Mouse (Mus musculus) liver, postnatal 0 days (tissue): ENCODE measurements around the gene Suox. TPM values are rescaled to one million over a fixed set of nuclear protein-coding genes. Genes with fewer than 3 reads are reported as not detected.
"Not testable (repeated sequence)": the region's sequence is repeated elsewhere in the genome, so short reads cannot be mapped to it uniquely, and the experiment has no call there.

Experiments used
- ATAC-seq: fragments of 200-750 bp; cut with Nextera tagmentation; 2 replicates; pipeline ENCODE4 v1.8.0; 2017; ENCODE audit warnings: mild to moderate bottlenecking, moderate library complexity
- DNase-seq: peaks from one replicate; pipeline ENCODE4 v3.0.0-alpha.2; 2016
- H3K27ac ChIP-seq: fragments of 300-500 bp; sonication (generic); 2 replicates; pipeline ENCODE4 v1.5.1; 2014; ENCODE audit warnings: antibody characterized with exemption, moderate library complexity, mild to moderate bottlenecking, low read depth
- H3K27me3 ChIP-seq: fragments of 300-500 bp; sonication (generic); 2 replicates; pipeline ENCODE4 v1.6.1; 2014; ENCODE audit warnings: low read length, control low read depth, mixed read lengths; ENCODE audit not compliant: insufficient read depth
- H3K36me3 ChIP-seq: fragments of 300-500 bp; sonication (generic); replicated peaks from 2 replicates; pipeline ENCODE4 v1.6.1; 2014; ENCODE audit warnings: mild to moderate bottlenecking, control low read depth, low read length, moderate library complexity, mixed read lengths; ENCODE audit not compliant: insufficient read depth
- H3K4me1 ChIP-seq: fragments of 300-500 bp; sonication (generic); 2 replicates; pipeline ENCODE4 v1.6.1; 2014; ENCODE audit warnings: antibody characterized with exemption, mild to moderate bottlenecking, control low read depth; ENCODE audit not compliant: insufficient read depth
- H3K4me2 ChIP-seq: fragments of 300-500 bp; sonication (generic); 2 replicates; pipeline ENCODE4 v1.6.1; 2014; ENCODE audit warnings: low read depth, mild to moderate bottlenecking, low read length, moderate library complexity, mixed read lengths
- H3K4me3 ChIP-seq: fragments of 300-500 bp; sonication (generic); 2 replicates; pipeline ENCODE4 v1.5.1; 2014; ENCODE audit warnings: low read depth, low read length
- H3K9ac ChIP-seq: fragments of 300-500 bp; sonication (generic); replicated peaks from 2 replicates; pipeline ENCODE4 v1.6.1; 2014; ENCODE audit warnings: mild to moderate bottlenecking, moderate library complexity
- H3K9me3 ChIP-seq: fragments of 300-500 bp; sonication (generic); 2 replicates; pipeline ENCODE4 v1.6.1; 2016; ENCODE audit warnings: mild to moderate bottlenecking, control low read depth, low read length, mixed read lengths
- CTCF ChIP-seq: sonication (generic); IDR thresholded peaks from 2 replicates; pipeline ENCODE4 v1.5.1; 2016; ENCODE audit warnings: antibody characterized with exemption, low read depth
- EP300 ChIP-seq: IDR thresholded peaks from 2 replicates; pipeline ENCODE4 v1.6.1; 2016; ENCODE audit warnings: antibody characterized with exemption, low read depth, mild to moderate bottlenecking
- WGBS: fragments of 180-500 bp; shearing (Covaris S2); extraction: QIAGEN DNeasy Blood & Tissue Kit; methylation state at CpG from one replicate; pipeline ENCODE4 v1.1.7; 2014; ENCODE audit not compliant: insufficient replicate concordance; 5-methylcytosine and 5-hydroxymethylcytosine counted together
- polyA plus RNA-seq: library from polyadenylated mRNA; unstranded; fragments of >200 nt; fragmentation: Nextera tagmentation; extraction: Ambion mirVana; gene quantifications from 2 replicates; pipeline ENCODE4 v1.2.1, GENCODE M21; 2015

Gene Suox
- polyA plus RNA-seq, 1 experiment from 2014 or later = 27.7 TPM

DNA sequence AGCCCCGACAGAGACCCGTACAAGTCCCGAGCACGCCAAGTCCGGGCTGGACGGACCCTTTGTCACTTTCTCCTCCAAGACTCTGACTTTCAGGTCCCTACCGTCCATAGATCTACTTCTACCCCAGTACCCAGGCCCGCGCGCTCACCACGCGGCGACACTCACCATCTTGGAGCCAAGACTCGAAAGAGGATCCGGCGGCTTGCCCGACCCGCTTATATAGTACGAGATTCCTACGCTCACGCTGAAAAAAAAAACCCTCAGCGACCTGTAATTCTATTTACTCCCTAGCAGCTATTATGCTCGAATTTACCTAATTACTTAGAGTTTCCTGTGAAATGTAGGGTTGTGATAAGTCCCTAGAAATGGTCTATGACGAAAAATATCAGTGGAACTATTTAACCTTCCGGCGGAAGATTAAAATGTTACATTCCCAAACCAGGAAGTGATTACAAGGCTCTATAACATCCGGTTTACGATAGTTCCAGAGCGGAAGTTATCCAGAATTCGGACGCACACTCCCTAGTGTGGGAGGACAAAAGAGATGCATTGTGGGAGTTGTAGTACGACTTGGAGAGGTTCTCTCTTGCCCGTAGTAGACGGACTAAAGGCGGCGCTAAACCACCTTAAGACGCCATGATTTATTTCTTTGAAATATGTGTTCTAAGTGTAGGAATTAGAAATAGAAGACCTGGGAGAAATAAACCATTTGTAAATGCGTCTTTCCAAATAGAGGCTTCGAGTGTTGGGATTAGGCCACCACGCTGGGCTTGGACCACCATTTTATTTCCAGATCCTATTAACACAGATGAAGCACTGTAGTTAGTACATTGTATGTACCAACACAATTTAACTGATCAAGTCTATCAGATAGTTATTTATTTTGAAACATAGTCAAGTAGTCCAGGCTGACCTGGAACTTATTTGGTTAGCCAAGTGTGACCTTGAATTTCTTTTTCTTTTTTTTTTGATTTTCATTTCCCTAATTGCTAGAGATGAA is 47.3 kb downstream of the Suox start, which contains the start of gene Rps26:
Rps26 (minus strand) TSS at position 437 of the 1,000 bp plus-strand sequence.
- TF ChIP-seq CTCF (peak; percentile 68), EP300 (peak; percentile 94)
- H3K4me3 ChIP-seq = peak within 1 kb of the TSS; percentile 81
- DNase-seq = peak; percentile 86
- H3K4me1 ChIP-seq = peaks cover 16% of the 10 kb centered on the region
- H3K9ac ChIP-seq = peak within 1 kb of the TSS; percentile 82
- no peaks in the 10 kb centered on the region for H3K27me3 ChIP-seq
- WGBS = 1% methylated on average over 40 of the region's 40 CpGs
- peaks cover 12% of the 10 kb centered on the region for H3K36me3 ChIP-seq
- no peaks in the 10 kb centered on the region for H3K9me3 ChIP-seq
- H3K27ac ChIP-seq = peak within 1 kb of the TSS; percentile 66
- peak within 1 kb of the TSS; percentile 88 for H3K4me2 ChIP-seq
- ATAC-seq = peak; percentile 98

DNA sequence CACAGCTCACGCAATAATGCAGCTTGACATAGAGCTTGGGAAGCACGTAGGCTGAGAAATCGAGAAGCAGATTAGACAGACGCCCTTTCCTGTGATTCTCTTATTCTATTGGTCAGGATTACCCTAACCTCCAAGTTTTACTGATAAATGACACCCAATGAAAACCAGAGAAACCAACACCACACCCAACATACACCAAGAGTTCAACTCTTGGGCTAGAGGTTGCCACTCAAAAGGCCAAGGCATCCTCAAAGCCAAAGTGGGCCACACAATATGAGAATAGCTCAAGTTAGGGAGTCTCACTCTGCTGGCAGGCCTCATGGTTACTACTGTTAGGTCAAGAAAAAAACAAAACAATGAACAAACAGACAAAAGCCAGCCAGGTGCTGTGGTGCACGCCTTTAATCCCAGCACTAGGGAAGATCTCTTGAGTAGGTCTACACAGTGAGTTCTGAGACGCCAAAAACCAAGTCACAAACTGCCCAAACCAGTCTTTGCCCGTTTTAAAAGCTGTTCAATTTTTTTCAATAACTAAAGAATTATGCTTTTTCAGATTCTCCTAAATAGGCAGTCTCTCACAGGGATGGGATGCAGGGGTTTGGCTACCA is 48.5 kb downstream of the Suox start:
- DNase-seq (no peak), ATAC-seq (peak; percentile 14; the same call in 1 of the 2 replicates)
- Histone ChIP-seq H3K36me3 (peaks cover 12% of the 10 kb centered on the region), H3K4me3 (peak overlapping the region; percentile 81), H3K4me1 (peaks cover 16% of the 10 kb centered on the region), H3K27ac (peak overlapping the region; percentile 66; the same call in 1 of the 2 replicates), H3K9me3 (no peaks in the 10 kb centered on the region), H3K9ac (peak overlapping the region; percentile 82), H3K4me2 (peak overlapping the region; percentile 88), H3K27me3 (no peaks in the 10 kb centered on the region)
- TF ChIP-seq EP300 = no peak
- no peak for TF ChIP-seq CTCF
- 19% methylated on average over 7 of the region's 7 CpGs for WGBS

DNA sequence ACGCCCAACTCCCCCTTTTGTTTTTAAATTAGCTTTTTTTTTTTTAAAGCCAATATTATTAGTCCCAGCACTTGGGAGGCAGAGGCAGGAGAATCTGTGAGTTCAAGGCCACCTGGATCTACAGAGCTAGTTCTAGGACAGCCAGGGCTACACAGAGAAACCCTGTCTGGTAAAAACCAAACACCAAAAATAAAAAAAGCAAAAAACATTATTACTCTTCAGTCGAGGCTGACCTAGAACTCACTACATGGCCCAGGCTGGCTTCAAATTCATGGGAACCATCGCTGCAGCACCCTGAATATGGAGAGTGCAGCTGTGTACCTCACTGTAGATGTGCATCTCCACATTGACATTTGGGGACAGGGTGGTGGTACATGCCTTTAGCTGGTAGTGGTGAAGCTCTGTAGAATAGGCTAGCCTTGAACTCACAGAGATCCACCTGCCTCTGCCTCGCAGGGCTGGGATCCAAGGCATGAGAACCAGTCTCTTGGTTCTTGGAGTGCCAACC is 50.7 kb downstream of the Suox start:
- not testable (repeated sequence) for H3K27me3 ChIP-seq, H3K9me3 ChIP-seq, H3K4me3 ChIP-seq, H3K27ac ChIP-seq, H3K4me2 ChIP-seq, DNase-seq, ATAC-seq, H3K9ac ChIP-seq
- Histone ChIP-seq H3K36me3 (peaks cover 12% of the 10 kb centered on the region), H3K4me1 (peaks cover 10% of the 10 kb centered on the region)
- 92% methylated on average over 4 of the region's 4 CpGs for WGBS

DNA sequence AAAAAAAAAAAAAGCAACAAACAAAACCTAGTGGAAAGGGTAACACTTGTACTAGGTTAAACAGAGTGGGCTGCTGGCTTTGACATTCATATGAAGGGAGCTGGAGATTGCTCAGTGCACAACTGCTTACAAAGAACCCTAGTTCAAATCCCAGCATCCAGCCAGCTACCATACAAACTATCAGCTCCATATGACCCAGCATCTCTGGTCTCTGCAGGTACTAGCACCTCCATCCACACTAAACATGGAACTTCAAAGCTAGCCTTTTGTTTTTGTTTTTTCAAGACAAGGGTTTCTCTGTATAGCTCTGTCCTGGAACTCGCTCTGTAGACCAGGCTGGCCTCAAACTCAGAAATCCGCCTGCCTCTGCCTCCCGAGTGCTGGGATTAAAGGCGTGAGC is 51.2 kb downstream of the Suox start:
- DNase-seq (no peak), ATAC-seq (no peak)
- Histone ChIP-seq H3K27me3 (no peaks in the 10 kb centered on the region), H3K9ac (no peak overlapping the region), H3K4me2 (no peak overlapping the region), H3K4me1 (peaks cover 7% of the 10 kb centered on the region), H3K9me3 (no peaks in the 10 kb centered on the region), H3K36me3 (peaks cover 12% of the 10 kb centered on the region), H3K4me3 (no peak overlapping the region), H3K27ac (no peak overlapping the region)
- WGBS = 88% methylated on average over 4 of the region's 4 CpGs
- TF ChIP-seq CTCF = no peak
- TF ChIP-seq EP300 = no peak

DNA sequence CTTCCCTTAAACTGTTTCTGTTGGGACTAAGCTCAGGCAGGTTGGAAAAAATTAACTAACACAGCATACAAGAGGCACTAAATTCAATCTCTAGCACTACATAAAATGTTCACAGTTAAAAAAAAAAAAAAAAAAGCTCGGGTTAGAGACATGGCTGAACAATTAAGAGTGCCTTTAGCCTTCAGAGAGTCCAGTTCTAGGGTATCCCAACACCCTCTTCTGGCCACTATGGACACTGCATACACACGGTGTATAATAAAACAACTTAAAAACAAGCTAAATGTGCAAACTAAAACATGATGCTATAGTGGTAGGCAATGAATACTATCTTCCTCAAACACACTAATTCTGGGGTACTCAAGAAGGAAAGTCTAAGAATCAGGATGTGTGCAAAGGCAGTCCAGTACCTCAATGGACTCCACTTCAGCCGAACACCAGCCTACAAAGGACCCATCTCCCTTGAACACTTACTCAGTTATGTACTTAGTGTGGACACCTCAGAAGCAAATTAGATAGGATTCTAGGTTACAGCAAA is 51.8 kb downstream of the Suox start:
- H3K4me3 ChIP-seq = no peak overlapping the region
- H3K9me3 ChIP-seq = no peaks in the 10 kb centered on the region
- WGBS = 77% methylated on average over 3 of the region's 3 CpGs
- no peak overlapping the region for H3K27ac ChIP-seq
- DNase-seq = no peak
- peaks cover 7% of the 10 kb centered on the region for H3K4me1 ChIP-seq
- H3K4me2 ChIP-seq = no peak overlapping the region
- H3K9ac ChIP-seq = no peak overlapping the region
- ATAC-seq = no peak
- H3K27me3 ChIP-seq = no peaks in the 10 kb centered on the region
- no peak for TF ChIP-seq EP300
- peak; percentile 31 for TF ChIP-seq CTCF
- H3K36me3 ChIP-seq = peaks cover 12% of the 10 kb centered on the region

DNA sequence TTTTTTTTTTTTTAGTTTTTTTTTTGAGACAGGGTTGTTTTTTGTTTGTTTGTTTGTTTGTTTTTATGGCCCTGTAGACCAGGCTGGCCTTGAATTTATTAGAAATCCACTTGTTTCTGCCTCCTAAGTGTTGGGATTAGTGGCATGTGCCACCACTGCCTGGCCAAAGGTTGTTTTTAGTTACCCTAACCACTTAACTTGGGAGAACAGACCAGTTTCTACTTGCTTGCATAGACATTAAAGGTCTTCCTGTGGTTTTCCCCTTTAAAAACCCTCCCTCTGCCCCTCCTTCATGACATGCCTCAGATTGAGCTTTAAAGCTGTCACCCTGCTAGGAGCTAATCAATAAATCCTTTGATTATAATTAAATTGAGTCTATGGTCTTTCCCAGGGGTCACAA is 53.6 kb downstream of the Suox start:
- no peak overlapping the region for H3K4me2 ChIP-seq
- H3K27me3 ChIP-seq = no peaks in the 10 kb centered on the region
- ATAC-seq = no peak
- no peak overlapping the region for H3K27ac ChIP-seq
- peaks cover 3% of the 10 kb centered on the region for H3K4me1 ChIP-seq
- H3K4me3 ChIP-seq = no peak overlapping the region
- peaks cover 12% of the 10 kb centered on the region for H3K36me3 ChIP-seq
- no peaks in the 10 kb centered on the region for H3K9me3 ChIP-seq
- no peak overlapping the region for H3K9ac ChIP-seq
- TF ChIP-seq CTCF (no peak), EP300 (no peak)
- DNase-seq = no peak

Other genes starting within 250 kb of the Suox start
- 13.4 and 14.7 TPM in 2 replicates for gene Smarcc2, start 214.8 kb downstream of the Suox start, polyA plus RNA-seq
- gene Myl6, start 179.9 kb downstream of the Suox start, polyA plus RNA-seq = 437 and 442 TPM in 2 replicates
- gene Myl6b, start 175.4 kb downstream of the Suox start, polyA plus RNA-seq = 1.5 and 1.7 TPM in 2 replicates
- gene Esyt1, start 148.2 kb downstream of the Suox start, polyA plus RNA-seq = 6.6 and 7.6 TPM in 2 replicates
- 5.0 and 5.4 TPM in 2 replicates for gene Zc3h10, start 126.3 kb downstream of the Suox start, polyA plus RNA-seq
- 2,058 and 2,065 TPM in 2 replicates for gene Rpl41, start 124.8 kb downstream of the Suox start, polyA plus RNA-seq
- gene Pa2g4, start 108.1 kb downstream of the Suox start, polyA plus RNA-seq = 81.9 and 85.1 TPM in 2 replicates
- gene Erbb3, start 84.4 kb downstream of the Suox start, polyA plus RNA-seq = 7.3 and 7.8 TPM in 2 replicates
- gene Rps26, start 47.3 kb downstream of the Suox start, polyA plus RNA-seq = 469 and 517 TPM in 2 replicates
- 0.18 and 0.40 TPM in 2 replicates for gene Ikzf4, start 28.1 kb downstream of the Suox start, polyA plus RNA-seq
- gene Rab5b, start 22.2 kb upstream of the Suox start, polyA plus RNA-seq = 23.0 and 26.2 TPM in 2 replicates
- 0.46 and 0.69 TPM in 2 replicates for gene Pmel, start 30.1 kb upstream of the Suox start, polyA plus RNA-seq
- 29.8 and 34.7 TPM in 2 replicates for gene Cdk2, start 31.0 kb upstream of the Suox start, polyA plus RNA-seq
- 2.5 and 2.9 TPM in 2 replicates for gene Dgka, start 70.8 kb upstream of the Suox start, polyA plus RNA-seq
- 14.9 and 17.8 TPM in 2 replicates for gene Pym1, start 73.8 kb upstream of the Suox start, polyA plus RNA-seq
- gene Mmp19, start 116.8 kb upstream of the Suox start, polyA plus RNA-seq = 11.3 and 13.5 TPM in 2 replicates
- 12.9 and 15.0 TPM in 2 replicates for gene Dnajc14, start 130.0 kb upstream of the Suox start, polyA plus RNA-seq
- gene Tmem198b, start 130.3 kb upstream of the Suox start, polyA plus RNA-seq = 2.3 and 2.5 TPM in 2 replicates
- 72.0 and 75.4 TPM in 2 replicates for gene Sarnp, start 143.3 kb upstream of the Suox start, polyA plus RNA-seq
- 75.8 and 80.6 TPM in 2 replicates for gene Ormdl2, start 147.6 kb upstream of the Suox start, polyA plus RNA-seq
- gene Gdf11, start 217.6 kb upstream of the Suox start, polyA plus RNA-seq = 0.17 and 0.23 TPM in 2 replicates
- gene Cd63, start 226.9 kb upstream of the Suox start, polyA plus RNA-seq = 271 and 296 TPM in 2 replicates
- gene Rdh5, start 248.8 kb upstream of the Suox start, polyA plus RNA-seq = 54.5 and 63.1 TPM in 2 replicates
- gene Bloc1s1, start 250.0 kb upstream of the Suox start, polyA plus RNA-seq = 128 and 130 TPM in 2 replicates